Mouse (Mus musculus): ENCODE results near the gene Ppp1r37. TPM values are rescaled to one million over a fixed set of nuclear protein-coding genes. Genes with fewer than 3 reads are reported as not detected.
A peak's percentile ranks its signal among the peaks of the same experiment; 100 is the strongest.
"Not testable (repeated sequence)": the region's sequence is repeated elsewhere in the genome, so short reads cannot be mapped to it uniquely, and the experiment has no call there.

Gene Ppp1r37
- polyA plus RNA-seq, 1 experiment from 2014 or later, result 4.5 TPM

DNA sequence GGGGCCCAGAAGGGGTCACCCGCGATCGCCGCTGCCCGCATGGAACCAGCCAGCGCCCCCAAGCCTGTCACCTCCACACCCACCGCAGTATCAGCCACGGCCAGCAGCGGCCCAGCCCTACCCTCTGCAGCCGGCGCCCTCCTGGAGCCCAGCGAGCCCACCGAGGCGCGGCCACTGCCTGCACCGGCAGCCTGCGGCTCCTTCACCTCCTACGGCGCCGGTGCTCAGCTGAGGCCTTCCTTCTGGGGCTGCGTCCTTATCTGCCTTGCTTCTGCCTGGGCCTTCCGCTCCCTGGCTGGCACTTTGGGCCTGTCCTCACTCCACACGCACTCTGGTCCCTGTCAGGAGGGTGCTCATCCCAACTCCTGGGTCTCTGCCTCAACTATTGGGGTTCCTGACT is 42.8 kb downstream of the Ppp1r37 start:
- Histone ChIP-seq H3K4me1 (ENCODE audit: control insufficient read depth, insufficient read depth, low read length) (peaks cover 14% of the 10 kb centered on the region), H3K27me3 (ENCODE audit: control insufficient read depth, insufficient read depth, low read length) (peaks cover 74% of the 10 kb centered on the region), H3K9ac (ENCODE audit: low read length) (peak overlapping the region; percentile 41; the same call in 1 of the 2 replicates), H3K36me3 (ENCODE audit: control insufficient read depth, insufficient read depth, low read length) (no peaks in the 10 kb centered on the region), H3K4me2 (ENCODE audit: low read depth) (peak overlapping the region; percentile 40), H3K9me3 (ENCODE audit: control insufficient read depth, low read length) (no peaks in the 10 kb centered on the region), H3K27ac (ENCODE audit: low read depth, low read length) (no peak overlapping the region), H3K4me3 (ENCODE audit: low read depth, low read length) (peak overlapping the region; percentile 21)
- no peak for DNase-seq (ENCODE audit: low spot score)
- ATAC-seq (ENCODE audit: insufficient read depth, low FRiP score, low TSS enrichment), result no peak
- WGBS, result 5% methylated on average over 21 of the region's 23 CpGs

DNA sequence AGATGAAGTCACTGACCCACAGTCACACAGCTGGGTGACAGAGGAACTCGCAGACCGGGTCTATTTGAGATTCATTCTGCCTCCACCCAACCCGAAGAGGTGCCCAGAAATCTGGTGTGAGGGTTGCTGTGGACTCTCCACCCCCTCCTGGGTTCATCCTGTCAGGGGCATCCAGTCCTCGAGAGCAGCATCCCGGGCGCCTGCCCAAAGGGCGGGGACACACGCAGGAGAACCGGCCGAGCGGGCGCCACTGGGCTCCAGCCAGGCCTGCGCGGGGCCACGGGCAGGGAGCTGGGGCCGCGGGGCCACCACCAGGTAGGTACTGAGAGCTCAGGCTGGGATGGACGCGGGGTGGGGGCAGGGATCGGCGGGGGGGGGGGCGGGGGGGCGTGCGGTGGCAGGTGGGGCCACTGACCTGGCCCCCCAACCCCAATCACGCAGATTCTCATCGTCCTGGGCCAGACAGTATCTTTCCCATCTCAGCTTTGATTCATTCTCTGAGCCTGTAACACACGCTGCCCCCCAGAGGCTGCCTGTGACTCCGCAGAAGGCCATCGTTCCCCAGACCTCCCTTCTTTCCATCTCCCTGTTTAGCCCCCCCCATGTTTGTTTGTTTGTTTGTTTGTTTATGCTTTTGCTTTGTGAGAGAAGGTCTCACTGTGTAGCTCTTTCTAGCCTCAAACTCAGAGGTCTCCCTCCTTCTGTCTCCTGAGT is 45.1 kb downstream of the Ppp1r37 start, which contains the start of gene Nkpd1:
Gene Nkpd1, plus strand, starts transcription at position 187 of the 714 bp plus-strand sequence.
- WGBS, result 5% methylated on average over 22 of the region's 29 CpGs
- H3K9ac ChIP-seq (ENCODE audit: low read length), result peak within 1 kb of the TSS; percentile 36; the same call in 1 of the 2 replicates
- H3K27ac ChIP-seq (ENCODE audit: low read depth, low read length), result no peak within 1 kb of the TSS
- H3K4me3 ChIP-seq (ENCODE audit: low read depth, low read length), result no peak within 1 kb of the TSS; the same call in 1 of the 2 replicates
- DNase-seq (ENCODE audit: low spot score) (no peak), ATAC-seq (ENCODE audit: insufficient read depth, low FRiP score, low TSS enrichment) (no peak; the same call in 1 of the 2 replicates)
- H3K4me1 ChIP-seq (ENCODE audit: control insufficient read depth, insufficient read depth, low read length), result no peaks in the 10 kb centered on the region
- peak within 1 kb of the TSS; percentile 40 for H3K4me2 ChIP-seq (ENCODE audit: low read depth)
- H3K36me3 ChIP-seq (ENCODE audit: control insufficient read depth, insufficient read depth, low read length), result no peaks in the 10 kb centered on the region
- peaks cover 51% of the 10 kb centered on the region for H3K27me3 ChIP-seq (ENCODE audit: control insufficient read depth, insufficient read depth, low read length)
- H3K9me3 ChIP-seq (ENCODE audit: control insufficient read depth, low read length), result no peaks in the 10 kb centered on the region

DNA sequence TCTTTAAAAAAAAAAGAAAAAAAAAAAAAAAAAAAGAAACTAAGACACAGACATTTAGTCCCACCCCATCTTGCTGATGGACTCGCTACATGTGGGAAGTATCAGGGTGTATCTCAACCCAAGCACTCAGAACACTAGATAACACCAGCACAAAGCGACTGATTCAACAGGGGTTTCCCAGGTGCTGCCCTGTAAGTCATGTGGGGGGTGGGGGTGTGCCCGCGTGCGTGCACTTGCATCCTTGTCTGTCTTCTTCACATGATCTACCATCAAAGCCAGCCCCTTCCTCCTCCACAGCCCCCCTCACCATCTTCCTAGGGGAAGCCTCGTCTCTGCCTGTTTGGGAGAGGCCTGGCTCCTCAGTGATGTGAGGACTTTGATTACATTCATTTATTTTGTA is 50.5 kb downstream of the Ppp1r37 start:
- Histone ChIP-seq H3K4me1 (ENCODE audit: control insufficient read depth, insufficient read depth, low read length) (peaks cover 10% of the 10 kb centered on the region), H3K4me3 (ENCODE audit: low read depth, low read length) (no peak overlapping the region), H3K4me2 (ENCODE audit: low read depth) (no peak overlapping the region), H3K9me3 (ENCODE audit: control insufficient read depth, low read length) (no peaks in the 10 kb centered on the region), H3K27me3 (ENCODE audit: control insufficient read depth, insufficient read depth, low read length) (peaks cover 5% of the 10 kb centered on the region; the same call in 1 of the 2 replicates), H3K36me3 (ENCODE audit: control insufficient read depth, insufficient read depth, low read length) (no peaks in the 10 kb centered on the region), H3K27ac (ENCODE audit: low read depth, low read length) (no peak overlapping the region), H3K9ac (ENCODE audit: low read length) (no peak overlapping the region)
- 78% methylated on average over 6 of the region's 6 CpGs for WGBS
- DNase-seq (ENCODE audit: low spot score), result no peak
- no peak for ATAC-seq (ENCODE audit: insufficient read depth, low FRiP score, low TSS enrichment)

DNA sequence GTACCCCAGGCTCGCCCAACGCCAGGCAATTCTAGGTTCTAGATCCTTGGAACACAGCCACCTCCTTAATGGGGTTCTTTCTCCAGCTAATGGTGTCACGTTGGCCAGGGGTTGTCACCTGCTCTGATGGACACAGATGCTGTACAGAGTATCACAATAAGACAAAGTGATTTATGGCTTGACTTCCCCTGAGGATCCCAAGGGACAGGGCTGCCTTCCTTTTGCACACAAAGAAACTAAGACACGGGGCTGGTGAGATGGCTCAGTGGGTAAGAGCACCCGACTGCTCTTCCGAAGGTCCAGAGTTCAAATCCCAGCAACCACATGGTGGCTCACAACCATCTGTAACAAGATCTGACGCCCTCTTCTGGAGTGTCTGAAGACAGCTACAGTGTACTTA is 50.9 kb downstream of the Ppp1r37 start:
- H3K4me2 ChIP-seq (ENCODE audit: low read depth); H3K27ac ChIP-seq (ENCODE audit: low read depth, low read length); H3K36me3 ChIP-seq (ENCODE audit: control insufficient read depth, insufficient read depth, low read length); H3K4me1 ChIP-seq (ENCODE audit: control insufficient read depth, insufficient read depth, low read length); ATAC-seq (ENCODE audit: insufficient read depth, low FRiP score, low TSS enrichment); DNase-seq (ENCODE audit: low spot score); H3K4me3 ChIP-seq (ENCODE audit: low read depth, low read length); H3K9ac ChIP-seq (ENCODE audit: low read length); H3K9me3 ChIP-seq (ENCODE audit: control insufficient read depth, low read length); H3K27me3 ChIP-seq (ENCODE audit: control insufficient read depth, insufficient read depth, low read length): not testable (repeated sequence)
- WGBS, result 74% methylated on average over 7 of the region's 7 CpGs

DNA sequence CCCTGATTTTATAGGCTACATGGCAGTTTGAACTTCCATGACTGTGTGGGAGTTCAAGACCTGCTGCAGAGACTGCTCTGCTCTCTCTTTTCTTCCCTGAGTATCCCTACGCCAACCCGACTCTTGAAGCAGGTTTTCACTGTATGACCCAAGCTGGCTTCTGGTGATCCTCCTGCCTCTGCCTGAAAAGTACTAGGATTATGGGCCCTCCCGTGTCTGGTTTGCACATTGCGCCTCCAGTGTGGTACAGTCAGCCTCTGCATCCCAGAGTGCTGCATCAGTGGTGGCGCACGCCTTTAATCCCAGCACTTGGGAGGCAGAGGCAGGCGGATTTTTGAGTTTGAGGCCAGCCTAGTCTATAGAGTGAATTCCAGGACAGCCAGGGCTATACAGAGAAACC is 53.1 kb downstream of the Ppp1r37 start:
- H3K27me3 ChIP-seq (ENCODE audit: control insufficient read depth, insufficient read depth, low read length), result no peaks in the 10 kb centered on the region
- peak overlapping the region; percentile 88; the same call in 1 of the 2 replicates for H3K9ac ChIP-seq (ENCODE audit: low read length)
- no peaks in the 10 kb centered on the region for H3K9me3 ChIP-seq (ENCODE audit: control insufficient read depth, low read length)
- peaks cover 10% of the 10 kb centered on the region for H3K4me1 ChIP-seq (ENCODE audit: control insufficient read depth, insufficient read depth, low read length)
- H3K4me2 ChIP-seq (ENCODE audit: low read depth), result peak overlapping the region; percentile 97; the same call in 1 of the 2 replicates
- no peak overlapping the region for H3K27ac ChIP-seq (ENCODE audit: low read depth, low read length)
- no peaks in the 10 kb centered on the region for H3K36me3 ChIP-seq (ENCODE audit: control insufficient read depth, insufficient read depth, low read length)
- no peak for ATAC-seq (ENCODE audit: insufficient read depth, low FRiP score, low TSS enrichment)
- WGBS, result 91% methylated on average over 7 of the region's 7 CpGs
- DNase-seq (ENCODE audit: low spot score), result no peak
- peak overlapping the region; percentile 81 for H3K4me3 ChIP-seq (ENCODE audit: low read depth, low read length)

DNA sequence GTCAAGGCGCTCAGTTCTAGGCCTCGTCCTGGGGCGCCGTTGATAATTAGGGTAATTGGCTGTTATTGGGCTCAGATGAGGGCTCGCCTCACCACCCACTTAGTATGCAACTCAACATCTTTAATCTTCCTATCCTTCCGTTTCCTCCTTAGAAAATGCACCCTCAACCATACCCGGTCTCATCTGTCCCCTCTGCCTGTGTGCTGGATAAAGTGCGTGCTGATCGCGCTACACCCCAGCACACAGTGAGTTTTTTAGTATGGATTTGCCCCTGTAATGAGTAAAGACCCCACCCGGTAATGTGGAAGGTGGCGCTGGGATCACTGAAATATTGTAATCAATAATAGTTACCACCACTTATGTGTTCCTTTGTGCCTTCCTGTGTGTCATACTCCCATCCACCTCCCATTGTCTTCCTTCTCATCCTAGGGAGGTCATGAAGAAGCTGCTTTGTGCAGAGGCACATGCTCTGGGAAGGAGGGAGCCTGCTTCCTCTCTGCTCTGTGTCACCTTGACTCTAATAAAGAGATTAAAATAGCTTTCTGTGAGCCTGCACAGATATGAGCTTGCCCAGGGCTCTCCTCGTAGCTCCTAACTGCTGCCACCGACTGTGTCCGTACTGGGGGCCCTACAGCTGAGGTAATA is 53.8 kb downstream of the Ppp1r37 start:
- Histone ChIP-seq H3K4me2 (ENCODE audit: low read depth) (peak overlapping the region; percentile 97), H3K27me3 (ENCODE audit: control insufficient read depth, insufficient read depth, low read length) (no peaks in the 10 kb centered on the region), H3K27ac (ENCODE audit: low read depth, low read length) (peak overlapping the region; percentile 64), H3K4me3 (ENCODE audit: low read depth, low read length) (peak overlapping the region; percentile 81), H3K36me3 (ENCODE audit: control insufficient read depth, insufficient read depth, low read length) (no peaks in the 10 kb centered on the region), H3K4me1 (ENCODE audit: control insufficient read depth, insufficient read depth, low read length) (peaks cover 10% of the 10 kb centered on the region), H3K9me3 (ENCODE audit: control insufficient read depth, low read length) (no peaks in the 10 kb centered on the region), H3K9ac (ENCODE audit: low read length) (peak overlapping the region; percentile 88)
- WGBS, result 11% methylated on average over 15 of the region's 15 CpGs
- ATAC-seq (ENCODE audit: insufficient read depth, low FRiP score, low TSS enrichment) (peak; percentile 7), DNase-seq (ENCODE audit: low spot score) (no peak)

DNA sequence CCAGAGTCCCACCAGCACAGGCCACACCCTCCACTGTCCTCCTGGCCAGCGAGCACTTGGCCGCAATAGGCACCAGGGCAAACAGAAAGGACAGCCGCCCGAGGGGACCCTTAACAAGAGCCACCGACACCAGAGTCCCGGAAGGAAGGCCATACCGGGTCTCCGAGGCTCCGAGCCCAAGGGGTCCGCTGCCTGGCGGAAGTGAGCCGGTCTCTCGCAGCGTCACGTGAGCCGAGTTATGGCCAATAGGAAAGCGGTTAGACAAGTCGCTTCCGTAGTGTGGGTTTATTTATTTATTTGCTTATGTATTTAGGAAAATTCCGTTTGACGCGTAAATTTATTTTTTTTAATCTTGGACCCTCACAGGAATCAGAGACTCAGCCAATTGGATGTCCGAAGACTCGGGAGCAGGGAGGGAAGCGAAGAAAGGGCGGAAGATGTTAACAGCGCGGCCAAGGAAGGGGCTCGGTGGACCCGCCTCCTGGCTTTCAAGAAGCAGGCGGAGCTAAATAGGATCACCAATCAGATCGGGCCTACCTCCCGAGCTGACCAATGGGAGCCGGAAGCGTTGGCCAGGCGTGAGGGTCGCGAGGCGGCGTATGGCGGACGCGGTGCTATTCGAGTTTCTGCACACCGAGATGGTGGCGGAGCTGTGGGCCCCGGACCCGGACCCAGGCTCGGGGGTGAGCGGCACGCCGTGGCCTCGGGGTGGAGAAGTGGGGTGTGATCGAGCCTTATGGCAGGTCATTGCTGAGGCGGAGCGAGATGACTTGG is 54.5 kb downstream of the Ppp1r37 start, which contains the start of the genes Bloc1s3 and Trappc6a:
Gene Bloc1s3, minus strand, starts transcription at position 218 of the 774 bp plus-strand sequence.
Gene Trappc6a, plus strand, starts transcription at position 246 of the 774 bp plus-strand sequence.
- peak within 1 kb of the TSS; percentile 81 for H3K4me3 ChIP-seq (ENCODE audit: low read depth, low read length)
- H3K9ac ChIP-seq (ENCODE audit: low read length), result peak within 1 kb of the TSS; percentile 88
- H3K9me3 ChIP-seq (ENCODE audit: control insufficient read depth, low read length), result no peaks in the 10 kb centered on the region
- under 1% methylated on average over 56 of the region's 56 CpGs for WGBS
- ATAC-seq (ENCODE audit: insufficient read depth, low FRiP score, low TSS enrichment), result peak; percentile 94
- no peaks in the 10 kb centered on the region for H3K36me3 ChIP-seq (ENCODE audit: control insufficient read depth, insufficient read depth, low read length)
- H3K4me1 ChIP-seq (ENCODE audit: control insufficient read depth, insufficient read depth, low read length), result peaks cover 10% of the 10 kb centered on the region
- DNase-seq (ENCODE audit: low spot score), result peak; percentile 93
- H3K27ac ChIP-seq (ENCODE audit: low read depth, low read length), result peak within 1 kb of the TSS; percentile 68
- H3K4me2 ChIP-seq (ENCODE audit: low read depth), result peak within 1 kb of the TSS; percentile 97
- H3K27me3 ChIP-seq (ENCODE audit: control insufficient read depth, insufficient read depth, low read length), result no peaks in the 10 kb centered on the region

DNA sequence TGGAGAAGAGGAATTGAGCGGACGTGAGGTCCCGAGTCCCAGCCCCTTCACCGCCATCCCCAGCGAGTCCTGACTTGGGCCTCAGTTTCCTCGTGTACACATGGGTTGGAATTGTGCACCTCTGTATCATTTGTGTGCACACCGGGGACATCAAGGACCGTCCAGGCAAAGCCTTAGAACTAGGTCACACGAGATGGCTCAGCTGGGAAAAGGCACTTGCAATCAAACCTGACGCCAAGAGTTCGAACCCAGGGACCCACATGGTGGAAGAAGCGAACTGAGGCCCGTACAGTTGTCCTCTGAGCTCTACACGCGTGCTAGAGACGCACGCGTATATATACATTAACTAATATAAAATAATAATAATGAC is 55.3 kb downstream of the Ppp1r37 start:
- no peaks in the 10 kb centered on the region for H3K27me3 ChIP-seq (ENCODE audit: control insufficient read depth, insufficient read depth, low read length)
- H3K4me1 ChIP-seq (ENCODE audit: control insufficient read depth, insufficient read depth, low read length), result peaks cover 10% of the 10 kb centered on the region
- peak overlapping the region; percentile 68; the same call in 1 of the 2 replicates for H3K27ac ChIP-seq (ENCODE audit: low read depth, low read length)
- DNase-seq (ENCODE audit: low spot score) (no peak), ATAC-seq (ENCODE audit: insufficient read depth, low FRiP score, low TSS enrichment) (no peak)
- H3K9ac ChIP-seq (ENCODE audit: low read length), result peak overlapping the region; percentile 88
- peak overlapping the region; percentile 97 for H3K4me2 ChIP-seq (ENCODE audit: low read depth)
- H3K36me3 ChIP-seq (ENCODE audit: control insufficient read depth, insufficient read depth, low read length), result no peaks in the 10 kb centered on the region
- no peaks in the 10 kb centered on the region for H3K9me3 ChIP-seq (ENCODE audit: control insufficient read depth, low read length)
- 6% methylated on average over 18 of the region's 18 CpGs for WGBS
- peak overlapping the region; percentile 81 for H3K4me3 ChIP-seq (ENCODE audit: low read depth, low read length)
